Mouse (Mus musculus) neural tube, embryonic 12.5 days (tissue): ENCODE results near the gene Nelfcd. TPM values are rescaled to one million over a fixed set of nuclear protein-coding genes. Genes with fewer than 3 reads are reported as not detected.

Source experiments
- ATAC-seq: fragments of 200-750 bp; cut with Nextera tagmentation; 2 replicates; pipeline ENCODE4 v1.8.0; 2017; ENCODE audit warnings: low read depth, mild to moderate bottlenecking, moderate TSS enrichment, moderate library complexity; ENCODE audit not compliant: low FRiP score
- H3K27ac ChIP-seq: fragments of 300-500 bp; sonication (generic); 2 replicates; pipeline ENCODE4 v1.5.1; 2016
- H3K27me3 ChIP-seq: fragments of 300-500 bp; sonication (generic); replicated peaks from 2 replicates; pipeline ENCODE4 v1.6.1; 2016; ENCODE audit warnings: mild to moderate bottlenecking
- H3K36me3 ChIP-seq: fragments of 300-500 bp; sonication (generic); 2 replicates; pipeline ENCODE4 v1.6.1; 2016; ENCODE audit warnings: mild to moderate bottlenecking
- H3K4me1 ChIP-seq: fragments of 300-500 bp; sonication (generic); 2 replicates; pipeline ENCODE4 v1.6.1; 2016
- H3K4me2 ChIP-seq: fragments of 300-500 bp; sonication (generic); replicated peaks from 2 replicates; pipeline ENCODE4 v1.6.1; 2016; ENCODE audit warnings: mild to moderate bottlenecking
- H3K4me3 ChIP-seq: fragments of 300-500 bp; sonication (generic); 2 replicates; pipeline ENCODE4 v1.5.1; 2016
- H3K9ac ChIP-seq: fragments of 300-500 bp; sonication (generic); 2 replicates; pipeline ENCODE4 v1.6.1; 2016; ENCODE audit warnings: mild to moderate bottlenecking
- H3K9me3 ChIP-seq: fragments of 300-500 bp; sonication (generic); 2 replicates; pipeline ENCODE4 v1.6.1; 2016; ENCODE audit warnings: mild to moderate bottlenecking
- WGBS: fragments of 180-500 bp; shearing (Covaris S2); methylation state at CpG from one replicate; pipeline ENCODE4 v1.1.7; 2016; 5-methylcytosine and 5-hydroxymethylcytosine counted together
- polyA plus RNA-seq: library from polyadenylated mRNA; unstranded; fragments of >200 nt; fragmentation: Nextera tagmentation; extraction: Ambion mirVana; gene quantifications from 2 replicates; pipeline ENCODE4 v1.2.1, GENCODE M21; 2016

The Nelfcd gene
- polyA plus RNA-seq, 1 experiment from 2014 or later, result 140 TPM

DNA sequence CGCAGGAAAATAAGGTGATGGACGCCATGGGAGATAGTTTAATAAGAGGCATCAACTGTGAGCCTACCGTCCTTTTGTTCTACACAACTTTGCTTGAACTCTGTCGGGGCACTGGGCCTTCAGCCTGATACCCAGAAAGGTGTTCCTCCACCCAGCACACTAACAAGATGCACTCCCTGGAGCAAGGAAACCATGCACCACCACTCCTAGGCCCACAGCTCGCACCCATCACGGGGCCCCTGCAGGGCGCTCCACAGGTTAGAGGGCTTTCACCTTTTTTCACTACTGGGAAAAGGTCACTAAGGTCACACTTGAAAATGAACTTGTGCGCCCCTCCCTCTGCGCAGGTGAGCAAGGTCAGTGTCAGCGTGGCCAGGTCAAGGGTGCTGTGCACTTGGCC lies 47.8 kb downstream of the Nelfcd start:
- peak overlapping the region; percentile 73 for H3K9ac ChIP-seq
- peaks cover 51% of the 10 kb centered on the region for H3K36me3 ChIP-seq
- no peaks in the 10 kb centered on the region for H3K27me3 ChIP-seq
- no peak overlapping the region for H3K27ac ChIP-seq
- WGBS, result 47% methylated on average over 10 of the region's 10 CpGs
- H3K9me3 ChIP-seq, result no peaks in the 10 kb centered on the region
- H3K4me1 ChIP-seq, result peaks cover 7% of the 10 kb centered on the region
- H3K4me2 ChIP-seq, result peak overlapping the region; percentile 93
- peak; percentile 51 for ATAC-seq
- peak overlapping the region; percentile 79 for H3K4me3 ChIP-seq

DNA sequence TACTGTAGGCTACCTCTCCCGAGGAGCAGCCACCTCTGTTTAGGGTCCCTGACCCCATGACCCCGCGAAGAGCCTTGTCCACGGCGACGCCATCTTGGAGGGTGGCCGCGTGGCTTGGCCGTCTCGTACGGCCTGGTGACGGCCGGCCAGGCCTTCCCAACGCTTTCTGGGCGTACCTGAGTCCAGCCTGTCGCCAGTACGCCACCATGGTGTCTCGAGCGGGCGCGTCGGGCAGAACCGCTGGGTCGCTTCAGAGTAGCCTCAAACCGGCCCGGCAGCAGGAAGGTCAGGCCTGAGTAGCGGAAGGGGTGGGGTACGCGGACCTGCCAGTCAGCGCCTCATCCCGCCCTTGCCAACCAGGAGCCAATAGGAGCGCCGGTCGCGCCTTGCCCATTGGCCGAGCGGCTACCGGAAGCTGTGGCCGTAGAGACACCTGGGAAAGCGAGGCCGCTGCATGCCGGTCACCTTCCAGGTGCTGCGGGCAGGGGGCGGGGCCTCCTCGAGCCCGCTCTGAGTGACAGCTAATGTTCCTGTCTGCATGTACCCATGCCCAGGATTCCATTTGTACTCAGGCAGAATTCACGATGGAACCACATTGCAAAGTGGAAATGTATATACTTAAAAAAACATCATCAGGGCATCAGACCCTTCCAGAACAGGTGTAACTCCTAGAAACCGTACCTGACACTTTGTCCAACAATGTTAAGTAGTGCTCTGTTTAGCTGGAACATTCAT lies 48.4 kb downstream of the Nelfcd start, which contains the start of gene Atp5e:
TSS of gene Atp5e (minus strand) at position 317 of the 735 bp plus-strand sequence.
- H3K36me3 ChIP-seq, result peaks cover 55% of the 10 kb centered on the region
- peak; percentile 99 for ATAC-seq

DNA sequence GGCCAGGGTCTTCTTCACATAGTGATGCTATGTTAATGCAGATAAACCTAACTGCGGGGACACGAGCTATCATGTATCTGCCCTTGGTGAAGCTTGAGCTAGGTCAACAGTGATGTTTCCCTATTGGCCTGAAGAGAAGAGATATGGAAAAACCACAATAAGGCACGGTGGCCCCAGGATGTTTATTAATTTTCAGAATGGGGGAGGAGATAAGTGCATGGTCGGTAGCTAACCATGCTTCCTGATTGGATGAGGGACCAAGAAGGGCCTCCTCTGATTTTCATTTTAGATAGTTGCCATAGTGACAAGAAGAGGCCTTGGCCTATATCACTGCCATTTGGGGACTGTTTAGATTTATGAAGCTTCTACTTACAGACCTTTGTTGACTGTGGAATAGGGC lies 54.7 kb downstream of the Nelfcd start:
- no peak overlapping the region for H3K9ac ChIP-seq
- WGBS, result 94% methylated on average over 4 of the region's 4 CpGs
- H3K4me1 ChIP-seq, result 0 out of 2 replicates have a peak, but pooled peaks cover 3% of the 10 kb centered on the region
- H3K36me3 ChIP-seq, result peaks cover 35% of the 10 kb centered on the region
- H3K27ac ChIP-seq, result no peak overlapping the region
- ATAC-seq, result no peak
- H3K27me3 ChIP-seq, result no peaks in the 10 kb centered on the region
- H3K9me3 ChIP-seq, result no peaks in the 10 kb centered on the region
- H3K4me3 ChIP-seq, result no peak overlapping the region
- no peak overlapping the region for H3K4me2 ChIP-seq

More for the DNA sequence above, 48.4 kb downstream of the Nelfcd start, which contains the start of gene Atp5e:
- Histone ChIP-seq H3K4me3 (peak within 1 kb of the TSS; percentile 79), H3K9me3 (no peaks in the 10 kb centered on the region), H3K4me2 (peak within 1 kb of the TSS; percentile 93), H3K4me1 (peaks cover 7% of the 10 kb centered on the region), H3K27ac (no peak within 1 kb of the TSS), H3K27me3 (no peaks in the 10 kb centered on the region), H3K9ac (peak within 1 kb of the TSS; percentile 73)
- 3% methylated on average over 48 of the region's 48 CpGs for WGBS

DNA sequence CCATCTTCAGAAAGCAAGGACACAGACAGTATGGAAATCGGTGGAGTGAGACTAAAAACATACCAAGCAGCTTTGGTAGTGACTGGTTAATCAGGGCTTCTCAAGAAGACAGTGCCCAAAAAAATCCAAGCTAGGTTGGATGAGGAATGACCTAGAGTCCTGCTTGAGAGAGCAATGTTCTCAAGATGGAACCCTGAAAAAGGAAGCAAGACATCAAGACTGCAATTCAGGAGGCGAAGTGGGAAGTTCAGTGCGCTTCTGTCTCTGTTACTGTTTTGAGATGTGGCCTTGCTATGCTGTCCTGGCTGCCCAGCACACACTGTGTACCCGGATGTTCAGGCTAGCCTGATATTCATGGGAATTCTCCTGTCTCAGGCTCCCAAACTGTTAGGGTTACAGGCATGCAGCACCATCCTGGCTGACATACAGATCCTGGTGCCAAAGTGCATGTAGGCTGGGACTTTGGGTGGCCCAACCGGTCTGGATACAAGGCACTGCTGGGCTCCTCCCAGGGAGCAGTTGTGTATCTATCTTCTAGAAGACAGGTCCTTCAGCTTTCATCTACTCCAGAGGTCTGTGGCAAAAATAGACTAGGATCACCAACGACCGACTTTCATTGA lies 55.3 kb downstream of the Nelfcd start:
- H3K27ac ChIP-seq, result no peak overlapping the region
- no peaks in the 10 kb centered on the region for H3K9me3 ChIP-seq
- H3K36me3 ChIP-seq, result peaks cover 29% of the 10 kb centered on the region
- ATAC-seq, result no peak
- H3K4me1 ChIP-seq, result 0 out of 2 replicates have a peak, but pooled peaks cover 3% of the 10 kb centered on the region
- H3K9ac ChIP-seq, result no peak overlapping the region
- 95% methylated on average over 7 of the region's 7 CpGs for WGBS
- no peaks in the 10 kb centered on the region for H3K27me3 ChIP-seq
- no peak overlapping the region for H3K4me3 ChIP-seq
- no peak overlapping the region for H3K4me2 ChIP-seq

DNA sequence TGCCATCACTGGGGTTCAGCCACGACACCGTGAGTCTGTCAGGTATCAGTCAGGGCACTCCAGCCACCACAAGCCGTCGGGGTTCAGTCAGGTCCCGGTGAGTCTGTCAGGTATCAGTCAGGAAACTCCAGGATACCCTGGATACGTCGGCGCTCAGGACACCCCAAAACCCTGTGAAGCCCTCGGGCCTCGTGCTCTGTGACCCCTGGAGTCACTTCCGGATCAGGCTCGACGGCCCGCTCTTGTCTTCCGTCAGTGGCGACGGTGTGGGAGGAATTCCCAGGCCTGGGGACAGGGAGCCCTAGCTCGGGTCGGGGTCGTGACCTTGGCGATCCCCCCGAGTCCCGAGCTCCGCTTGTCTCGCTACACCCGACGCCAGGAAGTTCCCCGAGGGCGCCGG lies 56.8 kb downstream of the Nelfcd start:
- no peaks in the 10 kb centered on the region for H3K27me3 ChIP-seq
- H3K4me1 ChIP-seq, result 0 out of 2 replicates have a peak, but pooled peaks cover 3% of the 10 kb centered on the region
- peaks cover 16% of the 10 kb centered on the region; the same call in 1 of the 2 replicates for H3K36me3 ChIP-seq
- H3K4me3 ChIP-seq, result peak overlapping the region; percentile 80
- 7% methylated on average over 30 of the region's 30 CpGs for WGBS
- peak overlapping the region; percentile 80 for H3K4me2 ChIP-seq
- peak overlapping the region; percentile 73 for H3K9ac ChIP-seq
- ATAC-seq, result peak; percentile 70
- no peaks in the 10 kb centered on the region for H3K9me3 ChIP-seq
- H3K27ac ChIP-seq, result peak overlapping the region; percentile 10; the same call in 1 of the 2 replicates

DNA sequence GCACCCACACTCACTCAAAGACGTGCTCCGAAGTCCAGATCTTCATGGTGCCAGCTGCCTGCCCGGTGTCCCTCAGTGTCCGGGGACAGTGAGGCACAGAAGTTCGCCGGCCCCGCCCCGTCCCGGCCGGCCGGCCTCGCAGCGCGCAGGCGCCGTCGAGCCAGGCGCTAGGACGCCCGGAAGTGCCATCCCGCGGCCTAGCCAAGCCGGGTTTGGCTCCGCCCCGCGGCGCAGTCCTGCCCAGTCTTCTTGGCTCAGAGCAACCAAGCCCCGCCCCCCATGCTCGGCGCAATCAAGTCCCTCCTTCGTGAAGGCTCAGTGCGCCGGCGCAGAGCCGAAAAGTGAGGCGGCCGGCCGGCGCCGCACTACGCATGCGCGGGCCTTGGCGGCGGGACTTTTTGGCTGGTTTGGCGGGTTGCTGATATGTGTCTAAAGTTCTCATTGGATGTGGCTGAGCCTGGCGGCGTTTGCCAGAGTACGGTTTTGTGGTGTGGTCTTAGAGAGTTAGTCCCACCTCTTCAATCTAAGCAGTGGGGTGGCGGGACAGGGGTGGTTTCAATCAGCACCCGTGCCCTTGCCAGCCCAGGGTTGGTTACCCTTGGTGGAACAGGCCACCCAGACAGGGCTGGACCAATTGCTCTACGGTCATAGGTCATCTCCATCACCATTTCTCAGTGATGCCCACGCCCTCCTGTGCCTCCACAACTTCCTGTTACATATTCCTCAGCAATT lies 57.4 kb downstream of the Nelfcd start, which contains the start of gene Prelid3b:
TSS of gene Prelid3b (minus strand) at position 264 of the 732 bp plus-strand sequence.
- Histone ChIP-seq H3K4me3 (peak within 1 kb of the TSS; percentile 80), H3K36me3 (peaks cover 14% of the 10 kb centered on the region; the same call in 1 of the 2 replicates), H3K4me2 (peak within 1 kb of the TSS; percentile 80), H3K4me1 (0 out of 2 replicates have a peak, but pooled peaks cover 3% of the 10 kb centered on the region), H3K27me3 (no peaks in the 10 kb centered on the region), H3K9me3 (no peaks in the 10 kb centered on the region), H3K9ac (peak within 1 kb of the TSS; percentile 73), H3K27ac (peak within 1 kb of the TSS; percentile 10; the same call in 1 of the 2 replicates)
- WGBS, result 1% methylated on average over 53 of the region's 53 CpGs
- ATAC-seq, result peak; percentile 98

DNA sequence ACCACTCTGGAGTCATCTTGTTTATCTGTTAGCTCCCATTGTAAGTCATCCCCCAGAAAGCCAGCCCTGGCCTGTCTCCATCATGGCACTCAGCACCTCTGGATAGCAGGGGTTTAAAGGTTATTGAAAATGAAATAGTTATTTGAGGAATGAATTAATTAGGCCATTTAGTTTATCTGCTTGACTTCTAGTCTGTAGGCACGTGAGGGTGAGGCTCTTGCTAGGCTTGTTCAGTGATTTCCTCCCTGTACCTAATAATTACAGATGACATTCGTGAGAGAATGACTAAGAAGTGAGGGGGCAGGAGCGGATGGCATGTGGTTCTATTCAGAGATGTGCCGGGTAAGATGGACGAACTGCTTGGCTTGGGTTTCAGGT lies 57.9 kb downstream of the Nelfcd start:
- Histone ChIP-seq H3K4me1 (0 out of 2 replicates have a peak, but pooled peaks cover 3% of the 10 kb centered on the region), H3K9ac (peak overlapping the region; percentile 73; the same call in 1 of the 2 replicates), H3K36me3 (peaks cover 9% of the 10 kb centered on the region; the same call in 1 of the 2 replicates), H3K4me2 (peak overlapping the region; percentile 80), H3K27me3 (no peaks in the 10 kb centered on the region), H3K9me3 (no peaks in the 10 kb centered on the region), H3K27ac (no peak overlapping the region), H3K4me3 (no peak overlapping the region)
- no peak for ATAC-seq
- WGBS, result 85% methylated on average over 5 of the region's 5 CpGs

Other genes starting within 250 kb of the Nelfcd start
- gene Gnas, start 131.5 kb upstream of the Nelfcd start, polyA plus RNA-seq, result 1,608 and 1,653 TPM in 2 replicates
- gene Gm20721, start 69.1 kb upstream of the Nelfcd start, polyA plus RNA-seq, result 11.6 and 20.7 TPM in 2 replicates
- gene Ctsz, start 23.2 kb downstream of the Nelfcd start, polyA plus RNA-seq, result 91.0 and 92.6 TPM in 2 replicates
- 2.7 and 3.4 TPM in 2 replicates for gene Tubb1, start 34.9 kb downstream of the Nelfcd start, polyA plus RNA-seq
- 772 and 808 TPM in 2 replicates for gene Atp5e, start 48.3 kb downstream of the Nelfcd start, polyA plus RNA-seq
- 99.7 and 102 TPM in 2 replicates for gene Prelid3b, start 57.3 kb downstream of the Nelfcd start, polyA plus RNA-seq
- not detected in 2 replicates for gene Zfp831, start 227.7 kb downstream of the Nelfcd start, polyA plus RNA-seq